Mouse (Mus musculus) liver, embryonic 14.5 days (tissue): ENCODE measurements around the gene Sirpa. TPM values are rescaled to one million over a fixed set of nuclear protein-coding genes. Genes with fewer than 3 reads are reported as not detected.
A peak's percentile ranks its signal among the peaks of the same experiment; 100 is the strongest.

Experiments
- ATAC-seq: fragments of 200-750 bp; cut with Nextera tagmentation; 2 replicates; pipeline ENCODE4 v1.8.0; 2017; ENCODE audit warnings: moderate number of reproducible peaks, mild to moderate bottlenecking, moderate library complexity; ENCODE audit not compliant: insufficient read depth
- DNase-seq, 3 experiments: peaks; one replicate each; pipeline ENCODE4 v3.0.0-alpha.2; 2012 to 2013; ENCODE audit warnings: low read depth in 3 of 3, low spot score in 3 of 3
- H3K27ac ChIP-seq: fragments of 300-500 bp; sonication (generic); 2 replicates; pipeline ENCODE4 v1.5.1; 2014; ENCODE audit warnings: moderate library complexity, mild to moderate bottlenecking, control low read depth, inconsistent platforms
- H3K27me3 ChIP-seq: fragments of 300-500 bp; sonication (generic); 2 replicates; pipeline ENCODE4 v1.6.1; 2014; ENCODE audit warnings: mild to moderate bottlenecking, low read length, moderate library complexity; ENCODE audit not compliant: control insufficient read depth, insufficient read depth
- H3K36me3 ChIP-seq: fragments of 300-500 bp; sonication (generic); replicated peaks from 2 replicates; pipeline ENCODE4 v1.6.1; 2014; ENCODE audit warnings: low read depth; ENCODE audit not compliant: control insufficient read depth, insufficient read depth
- H3K4me1 ChIP-seq, 2 experiments: fragments of 200-500 bp in 1 of 2; fragments of 300-500 bp in 1 of 2; sonication (generic) in 1 of 2; replicated peaks; 2 replicates each; pipeline ENCODE4 v1.6.1; 2012 to 2014; ENCODE audit warnings: antibody characterized with exemption in 1 of 2, inconsistent platforms in 1 of 2, low read length in 1 of 2; ENCODE audit not compliant: control insufficient read depth in 2 of 2, insufficient read depth in 2 of 2
- H3K4me2 ChIP-seq: fragments of 300-500 bp; sonication (generic); 2 replicates; pipeline ENCODE4 v1.6.1; 2014; ENCODE audit warnings: low read depth, mild to moderate bottlenecking, control low read depth, moderate library complexity
- H3K4me3 ChIP-seq, 2 experiments: fragments of 200-500 bp in 1 of 2; fragments of 300-500 bp in 1 of 2; sonication (generic) in 1 of 2; 2 replicates each; pipeline ENCODE4 v1.5.1; 2012 to 2014; ENCODE audit warnings: low read depth in 2 of 2, low read length in 2 of 2, mild to moderate bottlenecking in 2 of 2, control low read depth in 1 of 2, inconsistent platforms in 1 of 2, moderate library complexity in 1 of 2; ENCODE audit not compliant: insufficient read depth in 1 of 2
- H3K9ac ChIP-seq: fragments of 300-500 bp; sonication (generic); replicated peaks from 2 replicates; pipeline ENCODE4 v1.6.1; 2014; ENCODE audit warnings: mild to moderate bottlenecking, control low read depth, moderate library complexity
- H3K9me3 ChIP-seq: fragments of 300-500 bp; sonication (generic); 2 replicates; pipeline ENCODE4 v1.6.1; 2016; ENCODE audit warnings: low read length, mixed read lengths; ENCODE audit not compliant: control insufficient read depth
- CTCF ChIP-seq: IDR thresholded peaks from 2 replicates; pipeline ENCODE4 v1.5.1; 2016; ENCODE audit warnings: antibody characterized with exemption, low read depth, control low read depth
- EP300 ChIP-seq: IDR thresholded peaks from 2 replicates; pipeline ENCODE4 v1.6.1; 2016; ENCODE audit warnings: antibody characterized with exemption, low read depth
- WGBS: fragments of 180-500 bp; shearing (Covaris S2); extraction: QIAGEN DNeasy Blood & Tissue Kit; methylation state at CpG from one replicate; pipeline ENCODE4 v1.1.7; 2014; ENCODE audit not compliant: insufficient replicate concordance; 5-methylcytosine and 5-hydroxymethylcytosine counted together
- polyA plus RNA-seq, 2 experiments: library from polyadenylated mRNA; depleted of rRNA in 1 of 2; stranded (reverse) in 1 of 2; unstranded in 1 of 2; fragments of >200 nt; fragmentation: Nextera tagmentation in 1 of 2; extraction: Ambion mirVana in 1 of 2; gene quantifications; 2 replicates each; pipeline versions ENCODE4 v1.2.1 to v1.2.3; 2012 to 2014

The Sirpa gene
- polyA plus RNA-seq, 2 experiments = 18.2 to 18.7 TPM

GRCm38 (mm10) chr2:129601059-129601650, 8.5 kb downstream of the Sirpa start:
- H3K27ac ChIP-seq = no peak overlapping the region
- H3K27me3 ChIP-seq = no peaks in the 10 kb centered on the region
- H3K4me2 ChIP-seq = no peak overlapping the region
- no peak overlapping the region for H3K4me3 ChIP-seq
- WGBS = 52% methylated on average over 1 of the region's 1 CpGs
- no peaks in the 10 kb centered on the region for H3K9me3 ChIP-seq
- TF ChIP-seq EP300 (no peak), CTCF (no peak)
- no peak overlapping the region for H3K9ac ChIP-seq
- no peaks in the 10 kb centered on the region for H3K36me3 ChIP-seq
- DNase-seq (no peak), ATAC-seq (no peak)
- H3K4me1 ChIP-seq = no peaks in the 10 kb centered on the region

GRCm38 (mm10) chr2:129601894-129602663, 9.4 kb downstream of the Sirpa start:
- DNase-seq (no peak), ATAC-seq (no peak)
- Histone ChIP-seq H3K9ac (no peak overlapping the region), H3K9me3 (no peaks in the 10 kb centered on the region), H3K4me3 (no peak overlapping the region), H3K27ac (no peak overlapping the region), H3K4me1 (no peaks in the 10 kb centered on the region), H3K36me3 (no peaks in the 10 kb centered on the region), H3K27me3 (no peaks in the 10 kb centered on the region), H3K4me2 (no peak overlapping the region)
- TF ChIP-seq EP300 (no peak), CTCF (no peak)
- WGBS = 54% methylated on average over 10 of the region's 10 CpGs

- H3K4me3 ChIP-seq = no peak overlapping the region
- H3K36me3 ChIP-seq = no peaks in the 10 kb centered on the region
- no peaks in the 10 kb centered on the region for H3K9me3 ChIP-seq
- no peak overlapping the region for H3K4me2 ChIP-seq
- DNase-seq (no peak), ATAC-seq (no peak)
- no peak for TF ChIP-seq CTCF
- no peak for TF ChIP-seq EP300
- no peak overlapping the region for H3K9ac ChIP-seq
- no peaks in the 10 kb centered on the region for H3K27me3 ChIP-seq
- 78% methylated on average over 7 of the region's 7 CpGs for WGBS
- no peak overlapping the region for H3K27ac ChIP-seq
- H3K4me1 ChIP-seq = no peaks in the 10 kb centered on the region
Observed at GRCm38 (mm10) chr2:129602856-129603255, 10.2 kb downstream of the Sirpa start.

- WGBS = 65% methylated on average over 1 of the region's 1 CpGs
- no peak overlapping the region for H3K4me2 ChIP-seq
- TF ChIP-seq CTCF (no peak), EP300 (no peak)
- H3K4me1 ChIP-seq = no peaks in the 10 kb centered on the region
- H3K9ac ChIP-seq = no peak overlapping the region
- H3K4me3 ChIP-seq = no peak overlapping the region
- H3K9me3 ChIP-seq = no peaks in the 10 kb centered on the region
- no peak overlapping the region for H3K27ac ChIP-seq
- no peaks in the 10 kb centered on the region for H3K36me3 ChIP-seq
- ATAC-seq (peak; percentile 68; the same call in 1 of the 2 replicates), DNase-seq (no peak)
- H3K27me3 ChIP-seq = no peaks in the 10 kb centered on the region
Observed at GRCm38 (mm10) chr2:129603536-129603935, 10.9 kb downstream of the Sirpa start.

- no peak for DNase-seq
- TF ChIP-seq CTCF = no peak
- no peak for TF ChIP-seq EP300
- H3K36me3 ChIP-seq = no peaks in the 10 kb centered on the region
- WGBS = 54% methylated on average over 6 of the region's 6 CpGs
- no peak for ATAC-seq
- H3K4me2 ChIP-seq = no peak overlapping the region
- H3K9ac ChIP-seq = no peak overlapping the region
- H3K4me3 ChIP-seq = no peak overlapping the region
- H3K27ac ChIP-seq = no peak overlapping the region
- no peaks in the 10 kb centered on the region for H3K4me1 ChIP-seq
- H3K9me3 ChIP-seq = no peaks in the 10 kb centered on the region
- no peaks in the 10 kb centered on the region for H3K27me3 ChIP-seq
Observed at GRCm38 (mm10) chr2:129604032-129604431, 11.4 kb downstream of the Sirpa start.
